Mouse (Mus musculus) lung, postnatal 10 days (tissue): ENCODE measurements at regions not wholly inside any gene's neighbourhood (a gene's known extent, or its start where the extent isn't known, plus 50 kb on each side); places are given as distances from the start of the nearest gene placed in this dataset.

Source experiments
- DNase-seq: peaks from one replicate; pipeline ENCODE4 v3.0.0; 2021

DNA sequence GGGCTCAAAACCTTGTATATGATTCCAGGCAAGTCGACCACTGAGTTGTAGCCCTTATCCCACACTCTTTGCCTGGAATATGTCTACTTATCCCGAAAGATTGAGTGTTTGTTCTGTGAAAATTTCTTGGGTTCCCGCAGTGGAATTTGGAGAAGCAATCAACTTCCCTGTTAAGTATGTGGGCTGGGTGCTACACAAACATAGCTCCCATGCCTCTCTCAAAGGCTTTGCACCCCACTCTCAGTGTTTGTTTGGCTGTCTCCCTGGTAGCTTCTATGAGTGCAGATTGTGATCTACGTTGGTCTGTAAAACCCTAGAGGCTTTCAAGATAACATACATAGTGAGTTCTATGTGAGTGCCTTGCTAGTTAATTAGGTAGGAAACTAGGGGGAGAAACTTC, 1184.2 kb downstream of the 4930447A16Rik start:
- peak; percentile 38 for DNase-seq
